Comparison of ENCODE assay signal across 13 mouse cellular contexts in genomic region chr6:99011895-99012584, GRCm38 (mm10).
DNase-seq lines count a peak whose midpoint lies in the region; ATAC-seq and TF ChIP-seq lines count a peak whose summit lies in the region.
"Had no signal": no experiment of that assay in that cellular context is flagged by ENCODE, and none has a peak within 500 bp of the region (broad histone marks: within the 10 kb centered on the region; RNA-seq: fewer than 3 reads in every experiment).

No protein-coding gene starts in this region.

- no peak overlapping the region for H3K4me3 ChIP-seq in forebrain, postnatal 0 days (ENCODE audit: low read depth, low read length)
- H3K4me3 ChIP-seq in forebrain, embryonic 14.5 days (ENCODE audit: low read depth, low read length) = no peak overlapping the region
- no peak overlapping the region for H3K4me3 ChIP-seq in kidney, postnatal 0 days (replicated peaks; ENCODE audit: low read depth, low read length)
- no peak overlapping the region for H3K4me3 ChIP-seq in liver, embryonic 13.5 days (replicated peaks)

- 0 out of 2 replicates have a peak, but pooled peaks cover 6% of the 10 kb centered on the region for H3K4me1 ChIP-seq in forebrain, postnatal 0 days (ENCODE audit: insufficient read depth)
- peaks cover 30% of the 10 kb centered on the region for H3K4me1 ChIP-seq in forebrain, embryonic 14.5 days (ENCODE audit: control insufficient read depth, insufficient read depth, low read length)
- H3K4me1 ChIP-seq in kidney, postnatal 0 days (replicated peaks; ENCODE audit: insufficient read depth, low read length) = 0 out of 2 replicates have a peak, but pooled peaks cover 5% of the 10 kb centered on the region
- peaks cover 34% of the 10 kb centered on the region for H3K4me1 ChIP-seq in liver, embryonic 13.5 days (replicated peaks)

- no peak for DNase-seq in forebrain, postnatal 0 days
- DNase-seq in forebrain, embryonic 14.5 days (ENCODE audit: low spot score) = no peak
- DNase-seq in kidney, postnatal 0 days (ENCODE audit: low spot score) = peak; percentile 47
- no peak for DNase-seq in kidney, postnatal 10 days
- DNase-seq in liver, embryonic 13.5 days = no peak
- no peak for DNase-seq in adrenal gland, postnatal 4 days (ENCODE audit: low spot score in 2 of 2)
- no peak for DNase-seq in spleen, postnatal 36 days (ENCODE audit: low spot score in 2 of 2)
- DNase-seq: layer of hippocampus, adult 9-11 months; spleen, adult 18-20 months; thymus, postnatal 25 days had no signal

- H3K27me3 ChIP-seq in forebrain, postnatal 0 days (ENCODE audit: insufficient read depth, low read length) = no peaks in the 10 kb centered on the region
- 0 out of 2 replicates have a peak, but pooled peaks cover 8% of the 10 kb centered on the region for H3K27me3 ChIP-seq in forebrain, embryonic 14.5 days (replicated peaks; ENCODE audit: control insufficient read depth, insufficient read depth, low read length)
- H3K27me3 ChIP-seq in kidney, postnatal 0 days (ENCODE audit: insufficient read depth, low read length) = no peaks in the 10 kb centered on the region
- no peaks in the 10 kb centered on the region for H3K27me3 ChIP-seq in liver, embryonic 13.5 days

- H3K27ac ChIP-seq in forebrain, postnatal 0 days (ENCODE audit: low read depth, low read length) = 0 out of 2 replicates have a peak overlapping the region, but pooled peaks have one; percentile 35
- H3K27ac ChIP-seq in forebrain, embryonic 14.5 days (ENCODE audit: low read depth, low read length) = no peak overlapping the region
- H3K27ac ChIP-seq in kidney, postnatal 0 days = no peak overlapping the region
- H3K27ac ChIP-seq in liver, embryonic 13.5 days = peak overlapping the region; percentile 48; the same call in 1 of the 2 replicates

- no peak overlapping the region for H3K4me2 ChIP-seq in forebrain, postnatal 0 days (ENCODE audit: low read depth)
- no peak overlapping the region for H3K4me2 ChIP-seq in forebrain, embryonic 14.5 days (ENCODE audit: low read length)
- no peak overlapping the region for H3K4me2 ChIP-seq in kidney, postnatal 0 days (ENCODE audit: low read length)
- H3K4me2 ChIP-seq in liver, embryonic 13.5 days = no peak overlapping the region

- TF ChIP-seq CTCF in forebrain, postnatal 0 days (IDR thresholded peaks at IDR 0.05; ENCODE audit: low read depth) = no peak
- no peak for TF ChIP-seq CTCF in kidney, postnatal 0 days (IDR thresholded peaks at IDR 0.05; ENCODE audit: low read depth)

- no peaks in the 10 kb centered on the region for H3K9me3 ChIP-seq in forebrain, postnatal 0 days (ENCODE audit: low read length)
- 0 out of 2 replicates have a peak, but pooled peaks cover 3% of the 10 kb centered on the region for H3K9me3 ChIP-seq in forebrain, embryonic 14.5 days (replicated peaks; ENCODE audit: control insufficient read depth, low read length)
- no peaks in the 10 kb centered on the region for H3K9me3 ChIP-seq in kidney, postnatal 0 days (replicated peaks; ENCODE audit: low read length)
- peaks cover 4% of the 10 kb centered on the region; the same call in 1 of the 2 replicates for H3K9me3 ChIP-seq in liver, embryonic 13.5 days (replicated peaks)
- H3K9me3 ChIP-seq: G1E had no signal

- ATAC-seq in forebrain, postnatal 0 days = no peak
- no peak for ATAC-seq in forebrain, embryonic 14.5 days
- ATAC-seq in kidney, postnatal 0 days (replicated peaks; ENCODE audit: low FRiP score, low read depth) = no peak
- ATAC-seq in liver, embryonic 13.5 days (ENCODE audit: low read depth) = peak; percentile 79
- ATAC-seq in megakaryocyte-erythroid progenitor cell, adult 5-6 weeks (replicated peaks; ENCODE audit: low FRiP score, low TSS enrichment, poor library complexity, severe bottlenecking) = 0 out of 2 replicates have a peak, but pooled peaks have one; percentile 28
- ATAC-seq: activated CD4-positive, CD25-positive, alpha-beta regulatory T cell, adult 4 months had no signal

- peaks cover 10% of the 10 kb centered on the region; the same call in 1 of the 2 replicates for H3K36me3 ChIP-seq in forebrain, postnatal 0 days (ENCODE audit: insufficient read depth)
- peaks cover 5% of the 10 kb centered on the region; the same call in 1 of the 2 replicates for H3K36me3 ChIP-seq in forebrain, embryonic 14.5 days (ENCODE audit: control insufficient read depth, insufficient read depth, low read length)
- no peaks in the 10 kb centered on the region; the same call in 1 of the 2 replicates for H3K36me3 ChIP-seq in kidney, postnatal 0 days (ENCODE audit: insufficient read depth, low read length)
- peaks cover 42% of the 10 kb centered on the region for H3K36me3 ChIP-seq in liver, embryonic 13.5 days

- WGBS in forebrain, postnatal 0 days = 76% methylated on average over 8 of the region's 8 CpGs
- WGBS in forebrain, embryonic 14.5 days = 67% methylated on average over 8 of the region's 8 CpGs
- WGBS in kidney, postnatal 0 days = 45% methylated on average over 8 of the region's 8 CpGs
- WGBS in liver, embryonic 13.5 days (ENCODE audit: insufficient replicate concordance) = 47% methylated on average over 8 of the region's 8 CpGs

- no peak overlapping the region for H3K9ac ChIP-seq in forebrain, postnatal 0 days
- H3K9ac ChIP-seq in forebrain, embryonic 14.5 days (ENCODE audit: low read length) = no peak overlapping the region
- no peak overlapping the region for H3K9ac ChIP-seq in kidney, postnatal 0 days (ENCODE audit: low read depth, low read length)
- no peak overlapping the region for H3K9ac ChIP-seq in liver, embryonic 13.5 days

Comparison
In these comparisons a context has a peak if more than half of its experiments do, and no peak if none do; other contexts are left out.
1. H3K27ac ChIP-seq: peak in forebrain, postnatal 0 days (single experiment) and liver, embryonic 13.5 days (single experiment); none in forebrain, embryonic 14.5 days (single experiment) and kidney, postnatal 0 days (single experiment).
2. ATAC-seq: peak in liver, embryonic 13.5 days (single experiment) and megakaryocyte-erythroid progenitor cell, adult 5-6 weeks (single experiment); none in forebrain, postnatal 0 days (single experiment), forebrain, embryonic 14.5 days (single experiment) and kidney, postnatal 0 days (single experiment).